Mouse (Mus musculus) lung, embryonic 15.5 days (tissue): ENCODE results near the gene Tubg1. TPM values are rescaled to one million over a fixed set of nuclear protein-coding genes. Genes with fewer than 3 reads are reported as not detected.
A peak's percentile ranks its signal among the peaks of the same experiment; 100 is the strongest.

Experiments used
- ATAC-seq: fragments of 200-750 bp; cut with Nextera tagmentation; 2 replicates; pipeline ENCODE4 v1.8.0; 2017; ENCODE audit warnings: moderate number of reproducible peaks, borderline replicate concordance; ENCODE audit not compliant: low FRiP score, low TSS enrichment; ENCODE audit errors: extremely low read depth
- H3K27ac ChIP-seq: fragments of 300-500 bp; sonication (generic); 2 replicates; pipeline ENCODE4 v1.5.1; 2015; ENCODE audit warnings: moderate library complexity, mild to moderate bottlenecking, inconsistent platforms
- H3K27me3 ChIP-seq: fragments of 300-500 bp; sonication (generic); 2 replicates; pipeline ENCODE4 v1.6.1; 2015; ENCODE audit warnings: inconsistent platforms
- H3K36me3 ChIP-seq: fragments of 300-500 bp; sonication (generic); 2 replicates; pipeline ENCODE4 v1.6.1; 2015; ENCODE audit warnings: inconsistent platforms
- H3K4me1 ChIP-seq: fragments of 300-500 bp; sonication (generic); 2 replicates; pipeline ENCODE4 v1.6.1; 2015; ENCODE audit warnings: inconsistent platforms
- H3K4me2 ChIP-seq: fragments of 300-500 bp; sonication (generic); 2 replicates; pipeline ENCODE4 v1.6.1; 2015; ENCODE audit warnings: inconsistent platforms, mild to moderate bottlenecking, moderate library complexity
- H3K4me3 ChIP-seq: fragments of 300-500 bp; sonication (generic); 2 replicates; pipeline ENCODE4 v1.5.1; 2015; ENCODE audit warnings: mild to moderate bottlenecking, inconsistent platforms
- H3K9ac ChIP-seq: fragments of 300-500 bp; sonication (generic); 2 replicates; pipeline ENCODE4 v1.6.1; 2015; ENCODE audit warnings: inconsistent platforms
- H3K9me3 ChIP-seq: fragments of 300-500 bp; sonication (generic); 2 replicates; pipeline ENCODE4 v1.6.1; 2016; ENCODE audit warnings: inconsistent platforms
- WGBS: fragments of 180-500 bp; shearing (Covaris S2); methylation state at CpG from one replicate; pipeline ENCODE4 v1.1.7; 2015; 5-methylcytosine and 5-hydroxymethylcytosine counted together
- polyA plus RNA-seq: library from polyadenylated mRNA; unstranded; fragments of >200 nt; fragmentation: Nextera tagmentation; extraction: Ambion mirVana; gene quantifications from 2 replicates; pipeline ENCODE4 v1.2.1, GENCODE M21; 2015

The Tubg1 gene
- polyA plus RNA-seq, 1 experiment from 2014 or later: 89.6 TPM

DNA sequence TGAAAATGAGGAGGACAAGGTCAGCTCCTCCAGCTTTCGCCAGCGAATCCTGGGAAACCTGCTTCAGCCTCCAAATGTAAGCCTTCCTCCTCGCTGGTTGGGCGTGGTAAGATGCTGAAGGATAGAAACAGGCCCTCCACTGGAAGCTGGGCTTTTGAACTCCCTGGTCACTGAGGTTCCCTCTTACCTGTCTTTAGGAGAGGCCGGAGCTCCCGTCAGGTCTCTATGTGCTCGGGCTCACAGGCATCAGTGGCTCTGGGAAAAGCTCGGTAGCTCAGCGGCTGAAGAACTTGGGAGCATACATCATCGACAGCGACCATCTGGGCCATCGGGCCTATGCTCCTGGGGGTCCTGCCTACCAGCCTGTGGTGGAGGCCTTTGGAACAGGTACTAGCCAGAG is 34.9 kb upstream of the Tubg1 start:
- peaks cover 47% of the 10 kb centered on the region for H3K4me1 ChIP-seq
- 90% methylated on average over 12 of the region's 12 CpGs for WGBS
- H3K4me2 ChIP-seq: no peak overlapping the region
- no peak for ATAC-seq
- H3K4me3 ChIP-seq: no peak overlapping the region
- peaks cover 14% of the 10 kb centered on the region; the same call in 1 of the 2 replicates for H3K36me3 ChIP-seq
- no peaks in the 10 kb centered on the region for H3K9me3 ChIP-seq
- H3K9ac ChIP-seq: no peak overlapping the region
- H3K27ac ChIP-seq: no peak overlapping the region
- peaks cover 20% of the 10 kb centered on the region for H3K27me3 ChIP-seq

DNA sequence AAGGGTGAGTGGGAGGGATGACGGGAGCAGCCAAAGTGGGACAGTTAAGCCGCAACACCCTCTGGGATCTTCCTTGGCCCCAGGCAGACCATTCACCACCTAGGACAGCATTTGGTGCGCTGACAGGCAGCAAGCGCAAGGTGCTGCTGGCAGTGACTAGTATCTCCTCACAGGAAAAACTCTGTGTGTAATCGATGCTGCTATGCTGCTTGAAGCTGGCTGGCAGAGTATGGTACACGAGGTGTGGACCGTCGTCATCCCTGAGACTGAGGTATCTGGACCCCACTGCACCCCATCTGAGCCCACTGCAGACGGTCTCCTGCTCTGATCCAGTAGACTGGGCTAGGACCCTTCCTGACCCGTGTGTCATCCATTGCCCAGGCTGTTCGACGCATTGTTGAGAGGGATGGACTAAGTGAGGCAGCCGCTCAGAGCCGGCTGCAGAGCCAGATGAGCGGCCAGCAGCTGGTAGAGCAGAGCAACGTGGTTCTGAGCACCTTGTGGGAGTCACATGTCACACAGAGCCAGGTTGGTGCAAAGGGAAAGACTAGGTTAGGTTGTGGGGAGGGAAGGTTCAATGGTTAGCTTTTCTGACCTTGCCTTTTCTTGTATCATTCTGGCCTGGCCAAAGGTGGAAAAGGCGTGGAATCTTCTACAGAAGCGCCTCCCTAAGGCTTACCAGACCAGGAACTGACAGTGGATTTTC is 34.0 kb upstream of the Tubg1 start:
- H3K9ac ChIP-seq: no peak overlapping the region
- no peak overlapping the region for H3K4me2 ChIP-seq
- no peak for ATAC-seq
- H3K27me3 ChIP-seq: peaks cover 10% of the 10 kb centered on the region
- no peaks in the 10 kb centered on the region for H3K9me3 ChIP-seq
- H3K4me1 ChIP-seq: peaks cover 46% of the 10 kb centered on the region
- H3K4me3 ChIP-seq: no peak overlapping the region
- 88% methylated on average over 18 of the region's 18 CpGs for WGBS
- peaks cover 24% of the 10 kb centered on the region for H3K36me3 ChIP-seq
- H3K27ac ChIP-seq: no peak overlapping the region

DNA sequence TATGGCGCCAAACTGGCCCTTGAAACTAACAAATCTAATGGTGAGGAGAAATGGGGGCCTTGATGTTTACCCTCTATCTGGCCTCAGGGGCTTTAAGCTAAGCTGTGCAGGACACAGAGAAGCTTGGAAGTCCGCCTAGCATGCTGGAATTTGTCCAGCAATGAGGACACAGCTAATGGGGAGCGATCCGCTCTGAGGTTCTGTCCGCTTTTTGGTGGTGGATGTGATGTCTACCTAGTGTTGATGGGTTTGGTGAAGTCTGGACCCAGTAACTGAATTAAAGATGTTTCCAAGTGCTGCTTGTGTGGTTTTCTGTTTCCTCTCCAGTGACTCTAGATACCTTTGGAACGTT is 33.4 kb upstream of the Tubg1 start:
- no peaks in the 10 kb centered on the region for H3K9me3 ChIP-seq
- H3K27me3 ChIP-seq: peaks cover 5% of the 10 kb centered on the region; the same call in 1 of the 2 replicates
- WGBS: 73% methylated on average over 6 of the region's 6 CpGs
- no peak for ATAC-seq
- H3K36me3 ChIP-seq: peaks cover 29% of the 10 kb centered on the region
- H3K9ac ChIP-seq: peak overlapping the region; percentile 84; the same call in 1 of the 2 replicates
- peaks cover 45% of the 10 kb centered on the region for H3K4me1 ChIP-seq
- peak overlapping the region; percentile 87; the same call in 1 of the 2 replicates for H3K27ac ChIP-seq
- H3K4me3 ChIP-seq: peak overlapping the region; percentile 80
- H3K4me2 ChIP-seq: peak overlapping the region; percentile 91

DNA sequence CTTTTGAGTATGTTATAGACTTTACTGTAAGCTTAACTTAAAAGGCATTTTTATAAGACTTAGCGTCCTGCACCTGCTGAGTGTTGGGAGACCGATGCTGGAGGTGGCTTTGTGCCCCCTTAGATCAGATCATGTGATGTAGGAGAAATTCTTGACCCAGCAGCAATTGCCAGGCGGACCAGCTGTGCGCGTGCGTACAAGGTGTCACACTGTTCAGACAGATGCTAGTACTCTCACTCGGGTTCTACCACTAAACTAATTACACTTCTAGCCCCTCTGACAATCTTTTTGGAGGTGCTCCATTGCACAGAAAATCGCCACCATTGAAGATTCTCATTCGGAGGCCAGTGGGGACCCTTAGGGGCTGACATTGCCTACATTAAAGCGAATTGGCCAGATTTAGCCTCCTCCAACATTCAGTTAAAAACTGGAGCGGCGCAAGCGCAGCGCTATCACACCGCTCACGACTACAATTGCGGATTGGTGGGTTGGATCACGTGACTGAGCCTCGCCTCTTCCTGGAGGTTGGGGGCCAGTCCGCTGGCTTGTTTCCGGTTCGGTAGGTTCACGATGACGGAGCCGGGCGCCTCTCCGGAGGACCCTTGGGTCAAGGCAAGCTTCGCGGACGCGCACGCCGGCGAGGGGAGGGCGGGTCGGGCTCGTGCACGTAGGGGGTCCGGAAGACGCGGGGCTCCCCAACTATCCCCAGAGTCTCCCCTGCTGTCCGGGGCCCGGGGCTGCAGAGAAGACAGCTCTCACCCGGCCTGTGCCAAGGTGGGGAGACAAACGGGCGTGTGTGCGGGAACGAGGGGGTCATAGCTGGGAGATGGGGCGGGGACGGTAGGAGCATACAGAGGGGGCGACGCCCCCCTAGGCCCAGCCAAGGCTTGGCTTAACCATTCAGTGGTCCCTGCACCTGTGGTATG is 32.7 kb upstream of the Tubg1 start, which contains the start of gene Mlx:
TSS of gene Mlx (plus strand) at position 522 of the 926 bp plus-strand sequence.
- Histone ChIP-seq H3K4me2 (peak within 1 kb of the TSS; percentile 91), H3K27ac (peak within 1 kb of the TSS; percentile 87), H3K4me3 (peak within 1 kb of the TSS; percentile 80), H3K9ac (peak within 1 kb of the TSS; percentile 84), H3K9me3 (no peaks in the 10 kb centered on the region), H3K4me1 (peaks cover 38% of the 10 kb centered on the region), H3K27me3 (no peaks in the 10 kb centered on the region), H3K36me3 (peaks cover 36% of the 10 kb centered on the region)
- WGBS: 2% methylated on average over 52 of the region's 52 CpGs
- ATAC-seq: peak; percentile 81

- H3K9me3 ChIP-seq: no peaks in the 10 kb centered on the region
- peak overlapping the region; percentile 80 for H3K4me3 ChIP-seq
- H3K27me3 ChIP-seq: no peaks in the 10 kb centered on the region
- no peak for ATAC-seq
- H3K27ac ChIP-seq: peak overlapping the region; percentile 87
- H3K4me1 ChIP-seq: peaks cover 37% of the 10 kb centered on the region
- H3K36me3 ChIP-seq: peaks cover 43% of the 10 kb centered on the region
- WGBS: 9% methylated on average over 8 of the region's 8 CpGs
- peak overlapping the region; percentile 84 for H3K9ac ChIP-seq
- H3K4me2 ChIP-seq: peak overlapping the region; percentile 91
Observed at GRCm38 (mm10) chr11:101087682-101088055, 32.1 kb upstream of the Tubg1 start.

DNA sequence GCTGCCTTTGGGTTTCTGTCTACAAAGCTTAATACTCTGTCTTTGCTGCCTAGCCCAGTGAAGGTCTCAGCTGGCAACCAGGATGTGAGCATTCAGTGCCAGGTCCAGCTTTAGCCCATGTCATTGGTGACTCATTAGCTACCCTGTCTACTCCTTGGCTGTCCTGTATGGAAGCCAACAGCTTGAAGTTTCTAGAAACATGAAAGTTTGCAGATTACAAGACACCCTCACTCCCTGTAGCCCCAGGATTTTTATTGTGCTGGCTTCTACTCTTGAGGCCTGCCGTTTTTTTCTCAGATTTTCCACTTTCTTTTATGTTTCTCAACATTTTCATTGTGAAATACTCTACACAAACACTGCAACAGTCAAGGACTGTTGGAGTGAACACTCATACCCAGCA is 29.8 kb upstream of the Tubg1 start:
- peaks cover 36% of the 10 kb centered on the region for H3K4me1 ChIP-seq
- no peaks in the 10 kb centered on the region for H3K27me3 ChIP-seq
- no peaks in the 10 kb centered on the region for H3K9me3 ChIP-seq
- no peak overlapping the region for H3K4me2 ChIP-seq
- H3K27ac ChIP-seq: no peak overlapping the region
- peaks cover 55% of the 10 kb centered on the region for H3K36me3 ChIP-seq
- H3K4me3 ChIP-seq: no peak overlapping the region
- ATAC-seq: no peak
- 86% methylated on average over 1 of the region's 1 CpGs for WGBS
- no peak overlapping the region for H3K9ac ChIP-seq

GRCm38 (mm10) chr11:101094930-101095313 is 24.8 kb upstream of the Tubg1 start:
- 0 out of 2 replicates have a peak, but pooled peaks have one; percentile 27 for ATAC-seq
- Histone ChIP-seq H3K27ac (0 out of 2 replicates have a peak overlapping the region, but pooled peaks have one; percentile 17), H3K4me3 (peak overlapping the region; percentile 69), H3K4me1 (peaks cover 16% of the 10 kb centered on the region), H3K27me3 (no peaks in the 10 kb centered on the region), H3K9me3 (no peaks in the 10 kb centered on the region), H3K4me2 (peak overlapping the region; percentile 89), H3K9ac (peak overlapping the region; percentile 55), H3K36me3 (peaks cover 75% of the 10 kb centered on the region)
- WGBS: under 1% methylated on average over 18 of the region's 18 CpGs

DNA sequence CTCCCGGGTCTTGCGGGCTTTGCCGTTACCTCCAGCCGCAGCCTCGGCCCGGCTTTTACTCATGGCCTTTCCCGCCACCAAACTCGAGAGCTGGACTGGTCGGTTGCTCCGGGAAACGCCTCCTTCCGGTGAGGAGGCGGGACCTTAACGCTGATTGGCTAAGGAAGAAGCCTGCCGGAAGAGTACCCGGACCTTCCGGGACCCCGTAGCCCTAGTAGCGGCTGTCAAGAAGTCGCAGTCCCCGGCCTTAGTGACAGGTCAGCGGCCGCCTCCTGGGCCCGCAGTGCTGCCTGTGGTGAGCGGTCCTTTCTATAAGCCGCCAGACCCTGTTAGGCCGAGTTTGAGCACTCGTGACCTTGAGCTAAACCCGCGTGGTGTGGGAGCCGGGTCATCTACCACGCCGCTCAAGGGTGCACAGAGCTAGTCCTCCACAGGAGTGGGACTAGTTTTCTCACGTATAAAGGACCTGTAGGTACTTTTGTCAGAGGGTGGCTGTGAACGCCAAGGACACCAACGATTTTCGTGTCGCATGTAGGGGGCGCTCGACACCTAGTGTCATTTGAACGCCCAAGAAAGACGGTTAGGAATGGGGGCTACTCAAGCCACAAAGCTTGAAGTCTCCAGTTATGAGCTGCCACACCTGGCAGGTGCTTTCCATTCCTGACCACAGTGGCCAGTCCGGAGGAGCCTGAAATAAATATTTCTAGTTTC is 24.3 kb upstream of the Tubg1 start, which contains the start of gene Psmc3ip:
TSS of gene Psmc3ip (minus strand) at position 123 of the 711 bp plus-strand sequence.
- WGBS: under 1% methylated on average over 43 of the region's 43 CpGs
- Histone ChIP-seq H3K4me2 (peak within 1 kb of the TSS; percentile 89), H3K27me3 (no peaks in the 10 kb centered on the region), H3K36me3 (peaks cover 75% of the 10 kb centered on the region), H3K27ac (peak within 1 kb of the TSS; percentile 89), H3K4me1 (peaks cover 16% of the 10 kb centered on the region), H3K4me3 (peak within 1 kb of the TSS; percentile 69), H3K9ac (peak within 1 kb of the TSS; percentile 67), H3K9me3 (no peaks in the 10 kb centered on the region)
- ATAC-seq: peak; percentile 94

DNA sequence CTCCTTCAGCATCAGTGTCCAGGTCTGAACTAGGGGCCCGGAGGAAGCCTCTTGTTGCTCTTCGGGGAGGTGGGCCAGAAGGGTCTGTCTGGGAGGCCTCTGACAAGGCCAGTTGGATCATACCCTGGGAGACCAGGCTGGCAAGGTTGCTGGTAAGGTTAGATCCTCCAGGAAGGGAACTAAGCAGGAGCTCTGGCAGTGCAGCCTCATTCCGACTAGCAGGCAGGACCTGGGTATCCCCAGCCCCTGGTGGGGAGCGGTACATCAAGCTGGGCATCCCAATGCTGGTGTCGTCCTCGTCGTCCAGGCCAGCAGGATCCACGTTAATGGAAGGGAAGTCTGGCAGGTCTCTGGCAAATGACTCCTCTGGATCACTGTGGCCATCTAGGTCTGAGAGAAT is 21.5 kb upstream of the Tubg1 start:
- no peak for ATAC-seq
- Histone ChIP-seq H3K36me3 (peaks cover 69% of the 10 kb centered on the region), H3K4me3 (no peak overlapping the region), H3K4me2 (no peak overlapping the region), H3K27ac (no peak overlapping the region), H3K9me3 (no peaks in the 10 kb centered on the region), H3K9ac (no peak overlapping the region), H3K4me1 (peaks cover 16% of the 10 kb centered on the region), H3K27me3 (no peaks in the 10 kb centered on the region)
- 92% methylated on average over 8 of the region's 8 CpGs for WGBS

DNA sequence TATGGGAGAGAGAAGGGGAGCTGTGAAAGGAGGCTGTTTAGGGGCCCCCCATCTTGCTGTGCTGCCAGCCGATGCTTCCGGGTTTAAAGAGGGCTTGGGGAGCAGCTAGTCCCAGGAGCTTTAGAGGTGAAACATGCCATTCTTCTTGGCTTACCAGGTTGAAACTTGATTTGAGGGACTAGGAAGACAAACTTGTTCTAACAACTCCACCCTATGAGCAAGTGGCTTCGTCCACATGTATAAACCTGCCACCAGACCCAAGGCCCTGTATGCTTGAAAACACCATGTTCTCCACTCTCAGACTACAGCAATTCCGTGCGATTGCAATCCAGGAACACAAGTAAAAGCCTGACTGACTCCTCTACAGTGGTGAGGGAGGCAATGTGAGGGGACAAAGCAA is 16.7 kb upstream of the Tubg1 start:
- H3K9ac ChIP-seq: no peak overlapping the region
- no peaks in the 10 kb centered on the region for H3K4me1 ChIP-seq
- H3K4me2 ChIP-seq: no peak overlapping the region
- peaks cover 57% of the 10 kb centered on the region for H3K36me3 ChIP-seq
- H3K27ac ChIP-seq: no peak overlapping the region
- H3K4me3 ChIP-seq: no peak overlapping the region
- H3K27me3 ChIP-seq: no peaks in the 10 kb centered on the region
- no peaks in the 10 kb centered on the region for H3K9me3 ChIP-seq
- ATAC-seq: no peak
- WGBS: 87% methylated on average over 5 of the region's 5 CpGs

GRCm38 (mm10) chr11:101109351-101109750 is 10.4 kb upstream of the Tubg1 start:
- WGBS: 78% methylated on average over 4 of the region's 4 CpGs

More at GRCm38 (mm10) chr11:101109351-101109750, 10.4 kb upstream of the Tubg1 start:
- Histone ChIP-seq H3K4me1 (no peaks in the 10 kb centered on the region), H3K9me3 (no peaks in the 10 kb centered on the region), H3K4me2 (no peak overlapping the region), H3K4me3 (no peak overlapping the region), H3K36me3 (peaks cover 10% of the 10 kb centered on the region; the same call in 1 of the 2 replicates), H3K27me3 (no peaks in the 10 kb centered on the region), H3K27ac (no peak overlapping the region), H3K9ac (no peak overlapping the region)
- ATAC-seq: no peak
